In the genomic region with DNA sequence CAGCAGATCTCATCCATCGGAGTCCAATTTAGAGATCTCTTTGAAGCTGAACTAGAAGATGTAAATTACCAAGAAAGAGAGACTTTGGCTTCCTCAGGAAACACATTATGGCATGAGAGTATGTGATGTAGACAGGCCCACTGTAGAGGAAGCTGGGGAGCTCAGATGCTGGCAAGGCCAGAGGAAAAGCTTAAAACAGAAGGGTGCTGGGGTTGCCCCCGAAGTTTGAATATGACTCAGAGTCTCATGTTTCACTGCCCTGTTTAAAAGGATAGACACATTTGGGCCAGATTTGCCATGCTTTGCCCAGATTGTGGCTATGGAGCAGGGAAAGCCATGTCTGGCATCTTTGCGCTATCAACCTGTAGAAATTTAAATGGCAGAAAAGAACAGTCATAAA, we compare ENCODE assay signal across 16 mouse cellular contexts.
"Had no signal": no experiment of that assay in that cellular context is flagged by ENCODE, and none has a peak within 500 bp of the region (broad histone marks: within the 10 kb centered on the region; RNA-seq: fewer than 3 reads in every experiment).

No protein-coding gene starts in this region.

- H3K4me2 ChIP-seq: neural tube, embryonic 13.5 days; neural tube, embryonic 15.5 days; stomach, embryonic 15.5 days had no signal

- H3K4me1 ChIP-seq: neural tube, embryonic 13.5 days; neural tube, embryonic 15.5 days; stomach, embryonic 15.5 days had no signal

- H3K9ac ChIP-seq: neural tube, embryonic 13.5 days; neural tube, embryonic 15.5 days; stomach, embryonic 15.5 days had no signal

- H3K27ac ChIP-seq: neural tube, embryonic 13.5 days; neural tube, embryonic 15.5 days; stomach, embryonic 15.5 days; stomach, postnatal 0 days had no signal

- H3K9me3 ChIP-seq: neural tube, embryonic 13.5 days; neural tube, embryonic 15.5 days; stomach, embryonic 15.5 days had no signal

- H3K27me3 ChIP-seq: neural tube, embryonic 13.5 days; neural tube, embryonic 15.5 days; stomach, embryonic 15.5 days had no signal

- DNase-seq: retina, postnatal 1 day; right cerebral cortex, adult 18-20 months; right cerebral cortex, postnatal 14 days; right cerebral cortex, postnatal 25 days; right cerebral cortex, postnatal 4 days; spleen, adult 18-20 months; thymus, adult 18-20 months; thymus, adult 2 months; thymus, postnatal 14 days; thymus, postnatal 25 days; thymus, postnatal 36 days; thymus, postnatal 4 days had no signal

- H3K36me3 ChIP-seq: neural tube, embryonic 13.5 days; neural tube, embryonic 15.5 days; stomach, embryonic 15.5 days had no signal

- H3K4me3 ChIP-seq: neural tube, embryonic 13.5 days; neural tube, embryonic 15.5 days; stomach, embryonic 15.5 days had no signal
